Mouse (Mus musculus) layer of hippocampus, postnatal 25 days (tissue): Measurements from ENCODE around the gene Ager. TPM values are rescaled to one million over a fixed set of nuclear protein-coding genes. Genes with fewer than 3 reads are reported as not detected.
A peak's percentile ranks its signal among the peaks of the same experiment; 100 is the strongest.

Experiments used
- DNase-seq, 2 experiments: peaks; one replicate each; pipeline ENCODE4 v3.0.0; 2022; ENCODE audit warnings: mixed read lengths in 2 of 2, low spot score in 1 of 2; ENCODE audit errors: extremely low spot score in 1 of 2
- total RNA-seq, 2 experiments: library from RNA; stranded (reverse); gene quantifications; 2 replicates each; pipeline ENCODE4 v1.2.3; 2021

Ager gene
- total RNA-seq, 2 experiments from 2014 or later: 0.94 to 1.1 TPM

DNA sequence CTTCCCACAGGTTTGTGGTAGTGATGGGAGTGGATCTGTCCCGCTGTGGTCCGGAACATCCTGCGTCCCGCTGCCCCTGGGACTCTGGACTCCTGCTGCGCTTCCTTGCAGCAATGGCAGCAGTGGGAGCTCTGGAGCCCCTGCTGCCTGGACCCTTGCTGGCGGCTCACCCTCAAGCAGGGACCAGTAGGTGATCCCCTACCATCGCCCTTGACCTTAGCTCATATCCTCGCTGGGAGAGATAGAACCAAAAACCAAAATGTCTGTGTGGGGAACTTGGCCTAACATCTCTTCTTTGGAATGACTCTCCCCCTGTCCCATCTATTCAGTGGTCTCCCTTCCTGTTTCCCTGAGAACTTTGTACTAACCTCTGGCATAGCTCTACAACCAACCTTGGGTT lies 13.8 kb upstream of the Ager start:
- no peak for DNase-seq

- DNase-seq: peak in 1 of 2 experiments; percentile 44
These were observed 12.5 kb upstream of the Ager start for GRCm38 (mm10) chr17:34585121-34585520.

DNA sequence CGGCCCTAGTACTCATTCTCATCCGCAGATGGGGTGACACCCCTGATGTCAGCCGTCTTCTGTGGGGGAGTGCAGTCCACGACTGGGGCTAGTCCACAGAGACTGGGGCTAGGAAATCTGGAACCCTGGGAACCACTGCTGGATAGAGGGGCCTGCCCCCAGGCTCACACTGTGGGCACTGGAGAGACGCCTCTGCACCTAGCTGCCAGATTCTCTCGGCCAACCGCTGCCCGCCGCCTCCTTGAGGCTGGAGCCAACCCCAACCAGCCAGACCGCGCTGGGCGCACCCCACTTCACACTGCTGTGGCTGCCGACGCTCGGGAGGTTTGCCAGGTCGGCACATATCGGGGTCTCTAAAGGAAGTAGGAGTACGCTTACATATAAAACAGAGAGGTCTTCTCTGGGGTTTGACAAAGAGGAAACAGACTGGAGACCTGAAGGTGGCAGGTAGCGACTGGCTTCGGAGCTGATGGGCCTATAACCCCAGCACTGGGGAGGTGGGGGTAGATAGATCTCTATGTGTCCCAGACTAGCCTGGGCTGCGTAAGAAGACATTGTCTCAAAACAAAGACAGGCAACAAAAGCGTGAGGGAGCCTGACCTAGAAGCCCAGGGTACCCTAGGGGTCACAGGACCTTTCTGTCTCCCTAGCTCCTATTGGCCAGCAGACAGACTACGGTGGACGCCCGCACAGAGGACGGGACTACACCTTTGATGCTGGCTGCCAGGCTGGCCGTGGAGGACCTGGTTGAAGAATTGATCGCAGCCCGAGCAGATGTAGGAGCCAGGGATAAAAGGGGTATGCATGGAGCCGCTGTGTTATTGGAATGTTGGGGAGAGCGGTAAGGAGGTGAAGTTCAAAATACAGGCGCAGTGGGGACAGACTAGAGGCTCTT lies 11.5 kb upstream of the Ager start:
- DNase-seq: no peak

- peak; percentile 77 to 80 for DNase-seq
These were observed 10.8 kb upstream of the Ager start for GRCm38 (mm10) chr17:34586796-34587422.

- DNase-seq: peak; percentile 91 to 98
These were observed 10.2 kb upstream of the Ager start for GRCm38 (mm10) chr17:34587423-34587811.

- no peak for DNase-seq
These were observed 9.8 kb upstream of the Ager start for GRCm38 (mm10) chr17:34587814-34588213.

DNA sequence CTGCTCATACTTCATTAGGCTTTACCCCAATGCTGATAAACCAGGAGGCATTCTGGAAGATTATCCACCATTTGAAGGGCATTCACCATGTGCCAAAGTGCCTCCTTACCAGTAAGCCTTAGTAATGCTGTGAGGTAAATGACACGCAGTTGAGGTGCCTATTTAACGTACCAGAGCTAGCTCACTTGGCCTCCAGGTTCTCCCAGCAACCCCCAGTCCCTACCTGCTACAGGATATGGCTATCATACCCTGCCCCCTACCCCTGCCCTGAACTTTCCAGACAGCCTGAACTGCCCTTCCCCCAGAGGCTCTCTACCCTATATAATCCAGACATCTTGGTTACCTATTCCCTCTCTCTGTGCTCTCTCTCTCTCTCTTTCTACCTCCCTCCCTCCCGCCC lies 8.9 kb upstream of the Ager start:
- DNase-seq: no peak

DNA sequence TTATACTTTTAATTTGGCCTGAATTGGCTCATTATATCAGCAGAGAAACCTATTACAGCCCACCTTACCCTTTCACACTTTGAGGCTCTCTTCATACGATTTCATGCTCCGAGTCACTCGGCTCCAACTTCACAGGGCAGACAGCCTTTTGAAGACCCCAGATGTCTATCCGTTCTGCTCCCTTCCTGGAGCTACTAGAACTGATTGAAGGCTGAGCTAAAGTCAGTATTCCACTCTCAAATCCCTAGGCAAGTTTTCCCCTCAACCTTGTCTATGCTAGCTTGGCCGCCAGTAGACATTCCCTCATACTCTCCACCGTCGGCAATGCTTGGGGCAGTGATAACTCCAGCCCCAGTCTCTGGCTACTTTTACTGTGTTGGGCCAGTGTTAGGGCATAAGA lies 8.5 kb upstream of the Ager start:
- no peak for DNase-seq

DNA sequence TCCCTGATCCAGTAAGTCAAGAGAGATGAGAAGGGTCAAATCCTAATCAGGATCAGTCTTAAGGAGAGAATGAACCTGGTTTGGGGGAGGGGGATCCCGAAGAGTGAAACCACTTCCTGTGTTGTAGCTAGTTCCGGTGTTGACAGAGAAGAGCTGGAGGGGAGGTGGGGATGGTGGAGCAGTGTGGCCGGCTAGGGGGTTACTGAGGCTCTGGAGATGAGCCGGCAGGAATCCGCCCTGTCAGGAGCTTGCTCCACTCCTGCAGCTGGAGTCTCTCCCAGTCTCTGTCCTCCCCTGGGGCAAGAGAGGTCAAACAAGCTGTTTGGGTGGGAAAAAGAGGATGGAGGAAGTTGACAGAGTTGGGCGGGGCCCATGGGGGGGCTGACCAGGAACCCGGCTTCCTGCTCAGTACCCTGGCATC lies 8.0 kb upstream of the Ager start, which contains the start of gene Gpsm3:
Gpsm3 (plus strand) TSS at position 126 of the 421 bp plus-strand sequence.
- no peak for DNase-seq

DNA sequence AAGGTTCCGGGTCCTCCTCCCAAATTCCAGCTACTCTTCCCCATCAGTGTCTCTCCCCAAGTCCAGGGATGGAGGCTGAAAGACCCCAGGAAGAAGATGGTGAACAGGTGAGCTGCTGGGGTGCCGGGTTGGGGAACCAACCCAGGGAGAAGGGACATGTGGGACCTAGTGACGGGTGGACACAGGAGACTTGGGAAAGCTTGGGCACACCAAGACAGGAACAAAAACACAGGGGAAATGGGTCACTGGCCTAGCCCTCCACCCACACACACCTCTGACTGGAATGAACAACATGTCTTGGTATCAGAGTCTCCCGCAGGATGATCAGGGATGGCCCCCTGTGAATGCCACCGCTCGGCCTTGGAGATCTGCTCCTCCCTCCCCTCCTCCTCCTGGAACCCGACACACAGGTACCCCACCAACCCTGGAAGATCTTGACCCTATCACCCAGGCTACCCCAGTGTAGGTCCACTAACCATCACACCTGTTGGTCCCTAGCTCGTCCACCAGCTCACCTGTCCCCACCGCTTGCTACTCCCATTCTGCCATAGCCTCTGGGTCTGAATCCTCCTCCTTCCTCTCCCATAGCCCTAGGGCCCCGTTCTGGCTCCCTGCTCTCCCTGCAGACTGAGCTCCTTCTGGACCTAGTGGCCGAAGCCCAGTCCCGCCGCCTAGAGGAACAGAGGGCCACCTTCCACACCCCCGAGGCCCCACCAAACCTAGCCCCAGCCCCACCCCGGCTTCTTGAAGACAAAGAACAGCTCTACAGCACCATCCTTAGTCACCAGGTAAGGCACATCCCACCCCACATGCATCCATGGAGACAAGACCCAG lies 7.3 kb upstream of the Ager start:
- DNase-seq: no peak

DNA sequence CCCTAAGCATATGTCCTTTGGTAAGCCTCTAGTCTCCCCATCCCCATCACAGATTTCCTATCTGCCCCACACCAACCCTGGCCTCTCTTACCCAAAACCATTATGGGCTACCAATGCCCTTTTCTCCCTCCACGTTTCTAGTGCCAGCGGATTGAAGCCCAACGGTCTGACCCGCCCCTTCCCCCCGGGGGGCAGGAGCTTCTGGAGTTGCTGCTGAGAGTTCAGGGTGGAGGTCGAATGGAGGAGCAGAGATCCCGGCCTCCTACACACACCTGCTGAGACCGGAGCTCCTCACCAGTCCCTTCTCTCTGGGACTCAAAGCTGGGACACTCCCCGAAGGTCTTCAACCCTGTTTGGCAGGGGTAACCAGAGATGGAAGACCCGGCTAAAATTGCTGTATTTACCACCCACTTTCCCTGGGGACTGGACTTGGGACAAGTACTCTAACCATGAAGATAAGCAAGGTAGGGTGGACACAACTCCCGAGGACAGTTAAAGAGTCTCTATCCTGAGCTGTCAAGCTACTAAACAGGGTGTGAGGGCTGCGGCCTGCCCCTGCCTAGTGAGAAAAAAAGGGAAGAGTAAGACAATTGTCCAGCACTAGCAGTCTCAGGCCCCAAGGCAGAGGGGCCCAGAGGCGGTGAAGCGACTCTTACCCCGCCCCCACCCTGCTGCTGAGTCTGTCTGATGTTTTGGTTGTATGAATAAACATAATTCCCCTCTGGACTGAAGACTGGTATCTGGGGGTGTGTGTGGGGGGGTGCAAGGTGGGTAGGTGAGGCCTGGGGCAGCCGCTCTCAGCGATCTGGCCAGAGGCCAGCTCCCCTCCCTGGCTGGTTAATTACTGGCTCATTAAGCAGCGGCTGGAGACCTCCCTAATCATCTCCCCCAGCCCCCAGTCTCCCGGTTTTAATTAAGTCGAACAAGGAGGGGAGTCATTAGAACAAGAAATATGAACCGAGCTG lies 6.4 kb upstream of the Ager start, which contains the start of gene Pbx2:
Pbx2 (plus strand) TSS at position 238 of the 965 bp plus-strand sequence.
- DNase-seq: no peak

- peak; percentile 69 to 83 for DNase-seq
These were observed 5.7 kb upstream of the Ager start for GRCm38 (mm10) chr17:34591994-34592375.

DNA sequence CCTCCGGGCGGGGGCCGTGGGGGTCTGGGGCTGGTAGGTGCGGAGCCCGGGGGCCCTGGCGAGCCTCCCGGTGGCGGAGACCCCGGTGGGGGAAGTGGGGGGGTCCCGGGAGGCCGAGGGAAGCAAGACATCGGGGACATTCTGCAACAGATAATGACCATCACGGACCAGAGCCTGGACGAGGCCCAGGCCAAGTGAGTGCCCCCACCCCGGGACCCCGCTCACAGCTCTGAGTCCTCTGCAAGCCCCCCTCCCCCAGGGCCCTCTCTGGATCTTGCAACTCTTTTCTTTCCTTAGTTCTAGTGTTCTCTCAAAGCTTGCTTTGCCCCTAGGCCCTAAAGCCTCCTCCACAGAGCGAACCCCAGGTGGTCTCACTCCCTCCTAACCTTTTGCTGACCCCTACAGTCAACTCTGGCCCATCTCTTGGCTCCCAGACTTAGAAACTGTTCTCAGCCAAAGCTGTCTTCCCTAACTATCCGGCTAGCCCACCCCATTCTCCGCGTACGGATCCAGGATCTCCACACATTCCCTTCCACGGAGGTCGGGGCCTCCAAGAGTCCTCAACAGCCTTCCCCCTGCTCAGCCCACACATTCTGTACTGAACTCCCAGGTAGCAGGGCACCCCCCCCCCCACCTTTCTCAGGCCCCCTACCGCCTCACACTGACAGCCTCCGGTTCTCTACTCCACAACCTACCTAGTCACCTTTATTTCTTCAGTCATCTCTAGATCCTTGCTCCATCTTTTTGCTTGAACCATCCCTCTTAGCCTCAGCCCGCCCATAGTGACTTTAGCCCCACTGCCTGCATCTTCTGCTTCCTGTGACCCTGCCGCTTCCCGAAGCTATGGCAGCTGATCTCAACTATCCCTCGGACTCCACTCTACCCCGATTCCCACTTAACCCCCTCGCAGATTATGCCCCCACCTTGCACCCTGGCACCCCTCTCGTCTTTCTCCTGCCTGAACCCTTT lies 4.8 kb upstream of the Ager start:
- no peak for DNase-seq

- DNase-seq: no peak
These were observed 3.7 kb upstream of the Ager start for GRCm38 (mm10) chr17:34593752-34594525.

DNA sequence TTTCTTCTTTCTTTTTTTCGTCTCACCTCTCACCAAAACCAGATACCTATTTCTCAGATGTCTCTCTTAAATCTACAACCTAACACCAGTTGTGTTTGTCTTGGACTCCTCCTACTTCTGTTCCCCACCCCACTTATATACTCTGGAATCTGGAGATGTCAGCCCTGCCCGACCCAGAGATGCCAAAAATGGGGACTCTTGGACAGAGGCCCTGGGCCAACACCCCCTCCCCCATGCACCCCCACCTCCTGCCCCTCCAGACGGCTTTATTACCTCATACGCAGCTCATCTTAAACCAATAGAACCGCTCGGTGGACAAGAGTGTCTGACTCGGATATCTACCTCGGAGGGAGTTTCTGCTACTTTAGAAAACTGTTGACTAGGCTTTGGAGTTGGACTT lies 1.6 kb upstream of the Ager start:
- DNase-seq: no peak

GRCm38 (mm10) chr17:34599891-34600290 lies 2.2 kb downstream of the Ager start:
- DNase-seq: no peak

DNA sequence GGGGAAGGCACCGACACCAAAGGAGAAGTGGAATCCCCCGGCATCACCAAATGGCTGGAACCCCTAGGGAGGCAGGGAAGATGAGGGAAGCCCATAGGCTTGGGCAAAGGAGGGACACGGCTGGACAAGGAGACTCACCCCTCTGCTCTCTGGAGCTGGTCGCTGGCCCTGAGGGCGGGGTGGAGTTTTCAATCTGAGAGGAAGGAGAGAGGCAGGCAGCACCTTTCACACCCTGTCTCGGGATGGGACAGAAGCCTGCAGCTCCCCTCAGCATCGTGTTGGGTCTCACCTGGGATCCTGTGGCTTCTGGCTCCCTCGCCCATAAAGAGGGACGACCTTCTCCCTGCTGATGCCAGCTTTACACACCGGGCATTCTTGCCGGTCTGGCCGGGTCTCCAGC lies 4.1 kb downstream of the Ager start:
- DNase-seq: no peak
